Mouse (Mus musculus): ENCODE measurements around the gene Atf7ip.
A peak's percentile ranks its signal among the peaks of the same experiment; 100 is the strongest.

Atf7ip gene

DNA sequence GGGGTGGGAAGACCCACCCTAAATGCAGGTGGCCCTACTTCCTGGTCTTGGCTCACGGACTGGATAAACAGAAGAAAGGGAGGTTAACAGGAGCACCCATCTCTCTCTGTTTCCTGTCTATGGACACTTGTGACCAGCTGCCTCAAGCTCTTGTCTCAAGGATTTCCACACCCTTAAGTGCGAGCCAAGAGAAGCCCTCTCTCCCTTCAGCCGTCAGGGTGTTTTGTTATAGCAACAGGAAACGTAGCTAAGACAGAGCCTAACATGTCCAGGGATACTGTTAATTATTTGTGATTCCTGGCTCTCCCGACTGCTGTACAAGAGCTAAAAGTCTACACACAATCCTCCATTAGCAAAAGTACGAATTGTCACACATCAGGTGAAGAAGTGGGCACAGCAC, 127.8 kb downstream of the Atf7ip start:
- no peaks in the 10 kb centered on the region for H3K36me3 ChIP-seq (ENCODE audit: insufficient read depth, low read length)

GRCm38 (mm10) chr6:136634982-136635381, 129.0 kb downstream of the Atf7ip start:
- Histone ChIP-seq H3K9me3 (ENCODE audit: low read length) (peaks cover 13% of the 10 kb centered on the region), H3K27me3 (ENCODE audit: insufficient read depth, low read length) (no peaks in the 10 kb centered on the region)
- TF ChIP-seq CTCF (conservative IDR thresholded peaks at IDR 0.05; ENCODE audit: low read length) (no peak), NANOG (IDR thresholded peaks at IDR 0.05; ENCODE audit: borderline replicate concordance, low read length) (no peak), POU5F1 (IDR thresholded peaks at IDR 0.05; ENCODE audit: borderline replicate concordance, low read length) (no peak)

More for the DNA sequence above, 127.8 kb downstream of the Atf7ip start:
- peaks cover 5% of the 10 kb centered on the region; the same call in 1 of the 2 replicates for H3K4me1 ChIP-seq (replicated peaks; ENCODE audit: low read depth, low read length)
- H3K4me3 ChIP-seq (replicated peaks; ENCODE audit: low read length) = no peak overlapping the region
- peaks cover 13% of the 10 kb centered on the region for H3K9me3 ChIP-seq (ENCODE audit: low read length)
- no peaks in the 10 kb centered on the region for H3K27me3 ChIP-seq (ENCODE audit: insufficient read depth, low read length)
- TF ChIP-seq NANOG (IDR thresholded peaks at IDR 0.05; ENCODE audit: borderline replicate concordance, low read length) (no peak), POU5F1 (IDR thresholded peaks at IDR 0.05; ENCODE audit: borderline replicate concordance, low read length) (no peak), CTCF (conservative IDR thresholded peaks at IDR 0.05; ENCODE audit: low read length) (no peak)

GRCm38 (mm10) chr6:136644171-136644570, 138.2 kb downstream of the Atf7ip start:
- H3K27me3 ChIP-seq (ENCODE audit: insufficient read depth, low read length) = no peaks in the 10 kb centered on the region
- H3K36me3 ChIP-seq (ENCODE audit: insufficient read depth, low read length) = no peaks in the 10 kb centered on the region
- no peaks in the 10 kb centered on the region for H3K9me3 ChIP-seq (ENCODE audit: low read length)
- peaks cover 10% of the 10 kb centered on the region for H3K4me1 ChIP-seq (replicated peaks; ENCODE audit: low read depth, low read length)
- TF ChIP-seq NANOG (IDR thresholded peaks at IDR 0.05; ENCODE audit: borderline replicate concordance, low read length) = no peak
- TF ChIP-seq CTCF (conservative IDR thresholded peaks at IDR 0.05; ENCODE audit: low read length) = peak; percentile 88
- H3K4me3 ChIP-seq (replicated peaks; ENCODE audit: low read length) = no peak overlapping the region

More at GRCm38 (mm10) chr6:136634982-136635381, 129.0 kb downstream of the Atf7ip start:
- Histone ChIP-seq H3K4me3 (replicated peaks; ENCODE audit: low read length) (no peak overlapping the region), H3K36me3 (ENCODE audit: insufficient read depth, low read length) (no peaks in the 10 kb centered on the region), H3K4me1 (replicated peaks; ENCODE audit: low read depth, low read length) (no peaks in the 10 kb centered on the region; the same call in 1 of the 2 replicates)

DNA sequence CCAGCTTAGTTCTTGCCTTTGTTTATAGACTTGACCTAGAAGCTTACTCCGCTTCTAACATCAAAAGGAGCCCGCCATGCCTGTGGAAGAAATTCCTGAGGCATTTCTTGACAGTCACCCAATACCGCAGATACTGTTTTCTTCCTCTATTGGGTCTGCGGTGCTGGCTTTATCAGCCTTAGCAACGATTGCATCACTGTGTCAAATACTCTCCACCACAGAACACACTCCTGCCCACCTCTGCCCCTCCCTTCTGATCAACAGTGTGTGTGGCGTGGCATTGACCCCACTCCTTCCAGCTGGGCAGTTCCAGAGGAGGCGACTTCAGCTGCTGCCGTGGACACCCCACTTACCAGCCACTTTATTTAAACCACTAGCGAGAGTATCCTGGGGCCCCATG, 139.8 kb downstream of the Atf7ip start:
- Histone ChIP-seq H3K4me1 (replicated peaks; ENCODE audit: low read depth, low read length) (peaks cover 10% of the 10 kb centered on the region), H3K9me3 (ENCODE audit: low read length) (no peaks in the 10 kb centered on the region), H3K4me3 (replicated peaks; ENCODE audit: low read length) (no peak overlapping the region), H3K36me3 (ENCODE audit: insufficient read depth, low read length) (no peaks in the 10 kb centered on the region), H3K27me3 (ENCODE audit: insufficient read depth, low read length) (no peaks in the 10 kb centered on the region)
- TF ChIP-seq NANOG (IDR thresholded peaks at IDR 0.05; ENCODE audit: borderline replicate concordance, low read length) (no peak), POU5F1 (IDR thresholded peaks at IDR 0.05; ENCODE audit: borderline replicate concordance, low read length) (no peak), CTCF (conservative IDR thresholded peaks at IDR 0.05; ENCODE audit: low read length) (no peak)

DNA sequence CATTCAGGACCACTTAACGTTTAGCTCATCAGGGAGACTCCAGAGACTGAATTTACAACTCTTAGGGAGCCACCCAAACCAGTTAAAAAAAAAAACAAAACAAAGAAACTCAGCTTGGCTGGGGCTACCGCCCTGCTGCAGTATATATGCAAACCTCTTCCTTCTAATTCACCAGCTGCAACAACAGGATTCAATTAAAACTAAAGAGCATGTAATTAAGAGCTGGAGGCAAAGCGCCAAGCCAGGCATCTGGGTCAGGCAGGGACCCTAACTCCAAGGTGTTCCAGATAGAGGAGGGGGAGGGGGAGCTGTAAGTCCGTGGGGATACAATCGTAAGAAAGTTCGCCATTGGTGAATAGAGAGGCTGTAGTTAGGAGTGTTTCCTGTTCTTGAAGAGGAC, 140.2 kb downstream of the Atf7ip start:
- H3K9me3 ChIP-seq (ENCODE audit: low read length) = no peaks in the 10 kb centered on the region
- no peaks in the 10 kb centered on the region for H3K27me3 ChIP-seq (ENCODE audit: insufficient read depth, low read length)
- TF ChIP-seq CTCF (conservative IDR thresholded peaks at IDR 0.05; ENCODE audit: low read length) (no peak), POU5F1 (IDR thresholded peaks at IDR 0.05; ENCODE audit: borderline replicate concordance, low read length) (no peak), NANOG (IDR thresholded peaks at IDR 0.05; ENCODE audit: borderline replicate concordance, low read length) (no peak)
- peaks cover 10% of the 10 kb centered on the region for H3K4me1 ChIP-seq (replicated peaks; ENCODE audit: low read depth, low read length)
- no peaks in the 10 kb centered on the region for H3K36me3 ChIP-seq (ENCODE audit: insufficient read depth, low read length)
- no peak overlapping the region for H3K4me3 ChIP-seq (replicated peaks; ENCODE audit: low read length)

GRCm38 (mm10) chr6:136647455-136647861, 141.5 kb downstream of the Atf7ip start:
- Histone ChIP-seq H3K9me3 (ENCODE audit: low read length) (no peaks in the 10 kb centered on the region), H3K36me3 (ENCODE audit: insufficient read depth, low read length) (no peaks in the 10 kb centered on the region), H3K4me1 (replicated peaks; ENCODE audit: low read depth, low read length) (peaks cover 10% of the 10 kb centered on the region), H3K27me3 (ENCODE audit: insufficient read depth, low read length) (peaks cover 4% of the 10 kb centered on the region; the same call in 1 of the 2 replicates), H3K4me3 (replicated peaks; ENCODE audit: low read length) (no peak overlapping the region)
- no peak for TF ChIP-seq CTCF (conservative IDR thresholded peaks at IDR 0.05; ENCODE audit: low read length)
- TF ChIP-seq NANOG (IDR thresholded peaks at IDR 0.05; ENCODE audit: borderline replicate concordance, low read length) = no peak
- no peak for TF ChIP-seq POU5F1 (IDR thresholded peaks at IDR 0.05; ENCODE audit: borderline replicate concordance, low read length)

- H3K36me3 ChIP-seq (ENCODE audit: insufficient read depth, low read length) = no peaks in the 10 kb centered on the region
- TF ChIP-seq NANOG (IDR thresholded peaks at IDR 0.05; ENCODE audit: borderline replicate concordance, low read length) (no peak), CTCF (conservative IDR thresholded peaks at IDR 0.05; ENCODE audit: low read length) (no peak), POU5F1 (IDR thresholded peaks at IDR 0.05; ENCODE audit: borderline replicate concordance, low read length) (no peak)
- H3K27me3 ChIP-seq (ENCODE audit: insufficient read depth, low read length) = peaks cover 4% of the 10 kb centered on the region; the same call in 1 of the 2 replicates
- peaks cover 9% of the 10 kb centered on the region for H3K4me1 ChIP-seq (replicated peaks; ENCODE audit: low read depth, low read length)
- no peak overlapping the region for H3K4me3 ChIP-seq (replicated peaks; ENCODE audit: low read length)
- H3K9me3 ChIP-seq (ENCODE audit: low read length) = no peaks in the 10 kb centered on the region
Observed at GRCm38 (mm10) chr6:136650664-136651063, 144.7 kb downstream of the Atf7ip start.

DNA sequence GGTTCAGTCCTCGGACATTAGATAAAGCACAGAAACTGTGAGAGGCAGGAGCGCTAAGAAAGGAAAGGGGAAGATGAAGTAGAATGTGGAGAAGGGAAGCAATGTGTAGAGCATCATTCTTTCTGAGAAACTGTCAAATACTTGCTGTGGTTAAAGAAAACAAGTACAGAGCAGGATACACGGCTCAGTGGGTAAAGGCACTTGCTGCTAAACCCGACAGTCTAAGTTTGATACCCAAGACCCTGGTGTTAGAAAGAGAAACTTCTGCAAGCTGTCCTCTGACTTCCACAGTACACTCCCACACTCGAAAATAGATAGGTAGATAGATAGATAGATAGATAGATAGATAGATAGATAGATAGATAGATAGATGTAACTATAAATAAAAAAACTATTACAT, 147.4 kb downstream of the Atf7ip start:
- H3K4me3 ChIP-seq (replicated peaks; ENCODE audit: low read length) = no peak overlapping the region
- peaks cover 6% of the 10 kb centered on the region; the same call in 1 of the 2 replicates for H3K27me3 ChIP-seq (ENCODE audit: insufficient read depth, low read length)
- TF ChIP-seq CTCF (conservative IDR thresholded peaks at IDR 0.05; ENCODE audit: low read length) = no peak
- no peak for TF ChIP-seq POU5F1 (IDR thresholded peaks at IDR 0.05; ENCODE audit: borderline replicate concordance, low read length)
- TF ChIP-seq NANOG (IDR thresholded peaks at IDR 0.05; ENCODE audit: borderline replicate concordance, low read length) = no peak
- H3K4me1 ChIP-seq (replicated peaks; ENCODE audit: low read depth, low read length) = no peaks in the 10 kb centered on the region
- H3K9me3 ChIP-seq (ENCODE audit: low read length) = no peaks in the 10 kb centered on the region
- H3K36me3 ChIP-seq (ENCODE audit: insufficient read depth, low read length) = no peaks in the 10 kb centered on the region

DNA sequence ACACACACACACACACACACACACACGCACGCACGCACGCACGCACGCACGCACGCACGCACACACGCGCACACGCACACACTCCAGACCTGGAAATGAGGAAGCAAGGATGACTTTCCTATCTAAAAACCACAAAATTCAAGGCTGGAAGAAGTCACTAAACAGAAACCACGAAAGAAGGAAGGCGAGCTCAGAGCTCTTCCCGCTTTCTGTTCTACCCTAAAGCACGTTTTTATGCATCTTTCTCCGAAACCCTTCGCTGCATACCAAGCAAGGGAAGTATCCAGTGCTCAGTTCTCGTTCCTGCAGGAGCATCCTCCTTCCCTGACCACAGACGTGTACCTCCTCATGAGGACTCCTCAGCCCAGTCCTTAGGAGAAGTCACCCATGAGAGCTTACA, 148.5 kb downstream of the Atf7ip start:
- H3K9me3 ChIP-seq (ENCODE audit: low read length) = no peaks in the 10 kb centered on the region
- TF ChIP-seq CTCF (conservative IDR thresholded peaks at IDR 0.05; ENCODE audit: low read length) = no peak
- TF ChIP-seq POU5F1 (IDR thresholded peaks at IDR 0.05; ENCODE audit: borderline replicate concordance, low read length) = no peak
- no peak for TF ChIP-seq NANOG (IDR thresholded peaks at IDR 0.05; ENCODE audit: borderline replicate concordance, low read length)
- H3K36me3 ChIP-seq (ENCODE audit: insufficient read depth, low read length) = no peaks in the 10 kb centered on the region
- H3K4me3 ChIP-seq (replicated peaks; ENCODE audit: low read length) = no peak overlapping the region
- no peaks in the 10 kb centered on the region for H3K4me1 ChIP-seq (replicated peaks; ENCODE audit: low read depth, low read length)
- peaks cover 6% of the 10 kb centered on the region; the same call in 1 of the 2 replicates for H3K27me3 ChIP-seq (ENCODE audit: insufficient read depth, low read length)
